Mouse (Mus musculus): ENCODE results near the gene Tldc2. TPM values are rescaled to one million over a fixed set of nuclear protein-coding genes. Genes with fewer than 3 reads are reported as not detected.
A peak's percentile ranks its signal among the peaks of the same experiment; 100 is the strongest.

Tldc2 gene
- polyA plus RNA-seq, 1 experiment = not detected

DNA sequence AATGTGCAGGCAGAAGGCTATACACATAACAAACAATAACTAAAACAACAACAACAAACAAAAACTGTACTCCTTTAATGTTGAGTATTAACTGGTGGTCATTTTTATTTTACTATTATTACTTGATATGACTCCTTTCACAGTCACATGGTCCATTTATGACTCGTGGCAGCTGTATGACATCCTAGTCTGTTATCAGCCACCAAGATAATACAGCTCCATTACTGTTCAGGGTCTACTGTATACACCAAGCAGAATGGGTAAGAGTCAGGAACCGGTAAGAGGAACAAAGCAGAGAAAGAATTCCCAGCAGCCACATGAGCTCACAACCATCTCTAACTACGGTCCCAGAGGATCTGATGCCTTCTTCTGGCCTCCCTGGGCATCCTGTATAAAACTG lies 38.4 kb downstream of the Tldc2 start:
- peaks cover 8% of the 10 kb centered on the region for H3K36me3 ChIP-seq (ENCODE audit: control insufficient read depth, insufficient read depth)
- no peak overlapping the region for H3K4me2 ChIP-seq (ENCODE audit: low read depth)
- TF ChIP-seq REST (IDR thresholded peaks at IDR 0.05; ENCODE audit: insufficient read depth, insufficient read length) (no peak), POLR2AphosphoS2 (IDR thresholded peaks at IDR 0.05; ENCODE audit: insufficient read length, low read depth) (no peak), E2F4 (IDR thresholded peaks at IDR 0.05; ENCODE audit: insufficient read depth) (no peak), USF1 (IDR thresholded peaks at IDR 0.05; ENCODE audit: low read depth) (no peak), POLR2A (IDR thresholded peaks at IDR 0.05; ENCODE audit: insufficient read length, low read depth) (no peak), SRF (IDR thresholded peaks at IDR 0.05; ENCODE audit: control insufficient read depth, insufficient read length, low read depth) (no peak), TCF12 (IDR thresholded peaks at IDR 0.05; ENCODE audit: insufficient read depth, poor library complexity, severe bottlenecking) (no peak), CEBPB (IDR thresholded peaks at IDR 0.05; ENCODE audit: insufficient read depth, poor library complexity, severe bottlenecking) (no peak), MAX (IDR thresholded peaks at IDR 0.05; ENCODE audit: low read depth) (no peak), MYOD1 (IDR thresholded peaks at IDR 0.05; ENCODE audit: control insufficient read depth in 1 of 3, insufficient read length in 2 of 3, low read depth in 2 of 3) (no peak), TCF3 (IDR thresholded peaks at IDR 0.05; ENCODE audit: insufficient read length, low read depth) (no peak), MYOG (IDR thresholded peaks at IDR 0.05; ENCODE audit: control insufficient read depth in 1 of 3, insufficient read depth in 1 of 3, insufficient read length in 2 of 3, low read depth in 2 of 3) (no peak)
- H3K27me3 ChIP-seq (ENCODE audit: control insufficient read depth, insufficient read depth, insufficient read length) = no peaks in the 10 kb centered on the region
- H3K4me3 ChIP-seq = no peak overlapping the region
- H3ac ChIP-seq (ENCODE audit: control insufficient read depth, insufficient read length) = no peak overlapping the region
- no peaks in the 10 kb centered on the region for H3K79me2 ChIP-seq (ENCODE audit: control insufficient read depth, insufficient read depth)

DNA sequence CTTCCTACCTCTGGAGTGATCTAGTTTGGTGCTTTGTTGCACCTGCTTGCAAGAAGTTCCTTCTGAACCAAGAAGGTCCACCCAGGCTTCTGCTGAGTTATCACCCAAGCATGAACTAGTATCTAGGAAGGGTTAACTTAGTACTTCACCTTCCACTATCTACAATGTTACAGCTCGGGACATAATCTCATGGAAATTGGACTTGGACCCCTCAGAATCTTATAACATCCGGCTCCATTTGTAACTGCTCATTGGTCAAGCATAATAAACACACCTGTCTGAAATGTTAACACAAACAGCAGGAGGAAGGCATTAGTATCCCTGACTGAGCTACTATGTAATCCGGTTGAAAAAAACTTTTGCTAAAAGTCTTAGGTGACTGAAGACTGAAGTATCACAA lies 40.5 kb downstream of the Tldc2 start:
- H3ac ChIP-seq (ENCODE audit: control insufficient read depth, insufficient read length) = no peak overlapping the region
- no peak overlapping the region for H3K4me2 ChIP-seq (ENCODE audit: low read depth)
- TF ChIP-seq POLR2A (IDR thresholded peaks at IDR 0.05; ENCODE audit: insufficient read length, low read depth) = no peak
- TF ChIP-seq SRF (IDR thresholded peaks at IDR 0.05; ENCODE audit: control insufficient read depth, insufficient read length, low read depth) = no peak
- TF ChIP-seq MYOG (IDR thresholded peaks at IDR 0.05; ENCODE audit: control insufficient read depth in 1 of 3, insufficient read depth in 1 of 3, insufficient read length in 2 of 3, low read depth in 2 of 3) = no peak
- no peak for TF ChIP-seq USF1 (IDR thresholded peaks at IDR 0.05; ENCODE audit: low read depth)
- no peak for TF ChIP-seq REST (IDR thresholded peaks at IDR 0.05; ENCODE audit: insufficient read depth, insufficient read length)
- no peak for TF ChIP-seq MYOD1 (IDR thresholded peaks at IDR 0.05; ENCODE audit: control insufficient read depth in 1 of 3, insufficient read length in 2 of 3, low read depth in 2 of 3)
- TF ChIP-seq TCF3 (IDR thresholded peaks at IDR 0.05; ENCODE audit: insufficient read length, low read depth) = no peak
- no peak for TF ChIP-seq E2F4 (IDR thresholded peaks at IDR 0.05; ENCODE audit: insufficient read depth)
- no peak for TF ChIP-seq MAX (IDR thresholded peaks at IDR 0.05; ENCODE audit: low read depth)
- no peak for TF ChIP-seq CEBPB (IDR thresholded peaks at IDR 0.05; ENCODE audit: insufficient read depth, poor library complexity, severe bottlenecking)
- TF ChIP-seq TCF12 (IDR thresholded peaks at IDR 0.05; ENCODE audit: insufficient read depth, poor library complexity, severe bottlenecking) = no peak
- no peak for TF ChIP-seq POLR2AphosphoS2 (IDR thresholded peaks at IDR 0.05; ENCODE audit: insufficient read length, low read depth)
- no peaks in the 10 kb centered on the region for H3K79me2 ChIP-seq (ENCODE audit: control insufficient read depth, insufficient read depth)
- H3K36me3 ChIP-seq (ENCODE audit: control insufficient read depth, insufficient read depth) = peaks cover 8% of the 10 kb centered on the region
- H3K27me3 ChIP-seq (ENCODE audit: control insufficient read depth, insufficient read depth, insufficient read length) = no peaks in the 10 kb centered on the region
- H3K4me3 ChIP-seq = no peak overlapping the region

DNA sequence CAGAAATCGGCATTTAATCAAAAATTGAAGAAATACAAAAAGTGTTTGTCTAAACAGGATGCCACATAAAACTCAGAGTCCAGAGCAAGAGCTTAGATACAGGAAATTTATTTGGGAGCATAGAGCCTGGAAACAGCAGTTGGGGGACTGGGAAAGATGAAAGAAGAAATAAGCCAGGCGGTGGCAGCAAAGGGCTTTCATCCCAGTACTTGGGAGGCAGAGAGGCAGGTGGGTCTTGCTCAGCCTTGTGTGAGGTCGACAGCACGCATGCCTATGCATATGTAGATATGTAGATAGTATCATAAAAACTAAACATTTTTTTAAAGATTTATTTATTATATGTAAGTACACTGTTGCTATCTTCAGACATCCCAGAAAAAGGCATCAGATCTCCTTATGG lies 41.2 kb downstream of the Tldc2 start:
- Histone ChIP-seq H3K79me2 (ENCODE audit: control insufficient read depth, insufficient read depth) (peaks cover 4% of the 10 kb centered on the region), H3ac (ENCODE audit: control insufficient read depth, insufficient read length) (no peak overlapping the region), H3K4me3 (no peak overlapping the region), H3K36me3 (ENCODE audit: control insufficient read depth, insufficient read depth) (peaks cover 4% of the 10 kb centered on the region), H3K27me3 (ENCODE audit: control insufficient read depth, insufficient read depth, insufficient read length) (no peaks in the 10 kb centered on the region), H3K4me2 (ENCODE audit: low read depth) (no peak overlapping the region)
- TF ChIP-seq MYOG (IDR thresholded peaks at IDR 0.05; ENCODE audit: control insufficient read depth in 1 of 3, insufficient read depth in 1 of 3, insufficient read length in 2 of 3, low read depth in 2 of 3) = no peak
- TF ChIP-seq MYOD1 (IDR thresholded peaks at IDR 0.05; ENCODE audit: control insufficient read depth in 1 of 3, insufficient read length in 2 of 3, low read depth in 2 of 3) = peak in 1 of 3 experiments; percentile 6

DNA sequence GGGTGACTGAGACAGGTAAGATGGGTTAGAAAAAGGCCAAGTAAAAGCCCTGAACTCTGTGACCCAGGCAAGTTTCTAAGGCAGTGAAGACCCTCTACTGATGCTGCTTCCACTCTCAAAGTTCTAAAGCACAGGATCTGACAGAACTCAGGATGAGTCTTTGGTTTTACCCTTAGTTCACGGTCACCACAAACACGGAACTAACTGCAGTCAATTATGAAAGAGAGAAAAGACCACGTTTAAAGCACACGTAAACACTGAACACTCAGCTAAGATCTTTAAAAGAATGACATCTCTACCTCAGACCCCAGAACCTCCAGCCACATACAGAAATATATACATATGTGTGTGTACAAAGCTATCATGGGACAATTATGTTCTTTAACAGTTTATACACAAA lies 42.2 kb downstream of the Tldc2 start:
- no peak overlapping the region for H3K4me3 ChIP-seq
- no peaks in the 10 kb centered on the region for H3K27me3 ChIP-seq (ENCODE audit: control insufficient read depth, insufficient read depth, insufficient read length)
- TF ChIP-seq POLR2A (IDR thresholded peaks at IDR 0.05; ENCODE audit: insufficient read length, low read depth) = no peak
- TF ChIP-seq MYOD1 (IDR thresholded peaks at IDR 0.05; ENCODE audit: control insufficient read depth in 1 of 3, insufficient read length in 2 of 3, low read depth in 2 of 3) = no peak
- no peak for TF ChIP-seq TCF12 (IDR thresholded peaks at IDR 0.05; ENCODE audit: insufficient read depth, poor library complexity, severe bottlenecking)
- TF ChIP-seq CEBPB (IDR thresholded peaks at IDR 0.05; ENCODE audit: insufficient read depth, poor library complexity, severe bottlenecking) = no peak
- TF ChIP-seq TCF3 (IDR thresholded peaks at IDR 0.05; ENCODE audit: insufficient read length, low read depth) = no peak
- no peak for TF ChIP-seq POLR2AphosphoS2 (IDR thresholded peaks at IDR 0.05; ENCODE audit: insufficient read length, low read depth)
- TF ChIP-seq MYOG (IDR thresholded peaks at IDR 0.05; ENCODE audit: control insufficient read depth in 1 of 3, insufficient read depth in 1 of 3, insufficient read length in 2 of 3, low read depth in 2 of 3) = no peak
- TF ChIP-seq USF1 (IDR thresholded peaks at IDR 0.05; ENCODE audit: low read depth) = no peak
- no peak for TF ChIP-seq SRF (IDR thresholded peaks at IDR 0.05; ENCODE audit: control insufficient read depth, insufficient read length, low read depth)
- H3K79me2 ChIP-seq (ENCODE audit: control insufficient read depth, insufficient read depth) = peaks cover 9% of the 10 kb centered on the region
- H3K4me2 ChIP-seq (ENCODE audit: low read depth) = no peak overlapping the region
- H3ac ChIP-seq (ENCODE audit: control insufficient read depth, insufficient read length) = no peak overlapping the region
- peaks cover 4% of the 10 kb centered on the region for H3K36me3 ChIP-seq (ENCODE audit: control insufficient read depth, insufficient read depth)

DNA sequence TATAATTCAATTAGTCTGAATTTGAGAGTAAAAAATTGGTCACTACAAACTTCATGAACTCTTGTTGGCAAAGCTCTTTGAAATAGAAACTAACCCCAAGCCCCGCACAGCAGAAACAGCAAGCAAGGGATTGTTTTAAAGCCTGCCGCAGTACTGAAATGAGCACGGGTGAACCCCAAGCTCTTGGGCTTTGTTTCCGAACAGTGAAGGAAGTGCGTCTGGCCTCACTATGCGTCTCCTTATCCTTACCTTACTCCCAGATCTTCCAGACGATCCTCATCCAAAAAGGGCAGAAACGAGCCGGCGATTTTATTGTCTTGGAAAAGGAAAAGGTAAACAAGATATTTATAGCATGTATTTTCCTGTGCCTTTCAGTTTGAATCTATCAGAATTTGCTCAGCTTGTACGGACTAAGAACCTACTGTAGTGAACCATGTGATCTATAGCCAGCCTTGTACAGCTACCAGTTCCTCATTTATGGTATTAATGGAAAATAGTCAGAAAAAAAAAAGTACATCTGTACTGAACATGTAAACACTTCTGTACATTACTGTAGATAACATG lies 42.8 kb downstream of the Tldc2 start:
- H3ac ChIP-seq (ENCODE audit: control insufficient read depth, insufficient read length) = no peak overlapping the region
- no peak overlapping the region for H3K4me2 ChIP-seq (ENCODE audit: low read depth)
- no peaks in the 10 kb centered on the region for H3K27me3 ChIP-seq (ENCODE audit: control insufficient read depth, insufficient read depth, insufficient read length)
- peaks cover 13% of the 10 kb centered on the region for H3K79me2 ChIP-seq (ENCODE audit: control insufficient read depth, insufficient read depth)
- peaks cover 4% of the 10 kb centered on the region for H3K36me3 ChIP-seq (ENCODE audit: control insufficient read depth, insufficient read depth)
- H3K4me3 ChIP-seq = no peak overlapping the region
- TF ChIP-seq MAX (IDR thresholded peaks at IDR 0.05; ENCODE audit: low read depth) (no peak), SRF (IDR thresholded peaks at IDR 0.05; ENCODE audit: control insufficient read depth, insufficient read length, low read depth) (no peak), E2F4 (IDR thresholded peaks at IDR 0.05; ENCODE audit: insufficient read depth) (no peak), TCF3 (IDR thresholded peaks at IDR 0.05; ENCODE audit: insufficient read length, low read depth) (no peak), POLR2AphosphoS2 (IDR thresholded peaks at IDR 0.05; ENCODE audit: insufficient read length, low read depth) (no peak), REST (IDR thresholded peaks at IDR 0.05; ENCODE audit: insufficient read depth, insufficient read length) (no peak), POLR2A (IDR thresholded peaks at IDR 0.05; ENCODE audit: insufficient read length, low read depth) (no peak), MYOG (IDR thresholded peaks at IDR 0.05; ENCODE audit: control insufficient read depth in 1 of 3, insufficient read depth in 1 of 3, insufficient read length in 2 of 3, low read depth in 2 of 3) (no peak), USF1 (IDR thresholded peaks at IDR 0.05; ENCODE audit: low read depth) (no peak), MYOD1 (IDR thresholded peaks at IDR 0.05; ENCODE audit: control insufficient read depth in 1 of 3, insufficient read length in 2 of 3, low read depth in 2 of 3) (no peak), TCF12 (IDR thresholded peaks at IDR 0.05; ENCODE audit: insufficient read depth, poor library complexity, severe bottlenecking) (no peak), CEBPB (IDR thresholded peaks at IDR 0.05; ENCODE audit: insufficient read depth, poor library complexity, severe bottlenecking) (no peak)
